Mouse (Mus musculus) cerebellum, adult 9-11 months (tissue): ENCODE results near the gene Cct8l1.

Source experiments
- DNase-seq: peaks from one replicate; pipeline ENCODE4 v3.0.0; 2022

The Cct8l1 gene

GRCm38 (mm10) chr5:25515767-25516166, at the start of gene Cct8l1:
Gene Cct8l1, plus strand, starts transcription at chr5:25516067.
- no peak for DNase-seq

- no peak for DNase-seq
Observed at GRCm38 (mm10) chr5:25472070-25472469, 43.8 kb upstream of the Cct8l1 start.

DNA sequence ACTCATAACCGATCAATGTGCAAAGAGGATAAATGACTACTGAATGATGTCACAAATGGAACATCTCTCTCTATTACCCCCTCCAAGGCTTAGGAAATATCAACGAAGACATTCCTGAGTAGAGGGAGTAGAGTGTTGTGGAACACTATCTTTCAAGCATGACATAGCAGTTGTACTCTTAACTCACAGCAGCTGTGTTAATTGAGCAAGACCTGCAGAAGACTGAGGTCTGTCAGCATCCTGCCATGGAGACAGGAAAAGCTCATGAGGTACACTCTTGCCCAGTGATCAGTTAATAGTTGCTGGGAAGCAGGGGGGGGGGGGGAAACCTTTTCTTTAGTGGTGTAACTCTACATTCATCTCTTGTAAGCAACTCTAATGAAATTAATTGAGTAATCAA, 40.1 kb upstream of the Cct8l1 start:
- DNase-seq: no peak

- no peak for DNase-seq
Observed at GRCm38 (mm10) chr5:25478863-25479262, 37.0 kb upstream of the Cct8l1 start.

DNA sequence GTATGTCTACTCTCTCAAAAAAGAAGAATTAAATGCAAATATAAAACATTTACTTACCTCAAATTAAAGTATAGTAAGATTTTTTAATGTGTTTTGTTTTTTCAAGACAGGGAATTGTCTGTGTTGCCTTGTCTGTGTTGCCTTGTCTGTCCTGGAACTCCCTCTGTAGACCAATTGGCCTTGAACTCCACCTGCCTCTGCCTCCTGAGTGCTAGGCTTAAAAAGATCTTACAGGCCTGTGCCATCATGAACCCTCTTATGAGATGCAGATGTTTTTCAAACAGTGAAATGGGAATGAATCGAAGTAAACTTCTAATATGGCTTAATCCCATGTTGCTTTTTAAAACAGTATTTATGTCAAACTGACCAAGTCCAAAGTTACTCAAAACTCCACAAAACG, 19.2 kb upstream of the Cct8l1 start:
- no peak for DNase-seq

- no peak for DNase-seq
Observed at GRCm38 (mm10) chr5:25497369-25497719, 18.5 kb upstream of the Cct8l1 start.

- DNase-seq: peak; percentile 65
Observed at GRCm38 (mm10) chr5:25497720-25498345, 18.0 kb upstream of the Cct8l1 start.

DNA sequence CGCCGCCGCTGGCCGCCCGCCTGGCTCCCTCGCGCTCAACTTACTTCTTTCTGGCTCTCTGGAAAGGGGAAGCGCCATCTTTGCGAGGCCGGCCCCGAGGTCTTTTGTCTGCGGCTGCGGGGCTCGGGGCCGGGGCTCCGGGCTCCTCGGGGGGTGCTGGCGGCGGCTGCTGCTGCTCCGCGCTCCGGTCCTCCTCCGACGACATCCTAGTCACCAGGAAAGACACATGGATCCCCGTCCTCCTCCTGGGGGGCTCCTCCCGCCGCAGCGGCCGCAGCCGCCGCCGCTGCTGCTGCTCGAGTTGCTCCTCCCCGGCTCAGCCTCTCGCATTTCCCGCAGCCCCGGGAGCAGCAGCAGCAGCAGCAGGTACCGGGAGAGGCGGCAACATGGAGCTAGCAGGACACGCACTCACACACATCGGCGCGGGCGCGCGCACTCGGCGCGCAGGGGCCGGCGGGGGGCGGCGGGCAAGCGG, 17.5 kb upstream of the Cct8l1 start, which contains the start of gene Kmt2c:
Gene Kmt2c (minus strand): TSS at position 438 of the 475 bp plus-strand sequence.
- peak; percentile 86 for DNase-seq

- no peak for DNase-seq
Observed at GRCm38 (mm10) chr5:25498821-25499422, 16.9 kb upstream of the Cct8l1 start.

DNA sequence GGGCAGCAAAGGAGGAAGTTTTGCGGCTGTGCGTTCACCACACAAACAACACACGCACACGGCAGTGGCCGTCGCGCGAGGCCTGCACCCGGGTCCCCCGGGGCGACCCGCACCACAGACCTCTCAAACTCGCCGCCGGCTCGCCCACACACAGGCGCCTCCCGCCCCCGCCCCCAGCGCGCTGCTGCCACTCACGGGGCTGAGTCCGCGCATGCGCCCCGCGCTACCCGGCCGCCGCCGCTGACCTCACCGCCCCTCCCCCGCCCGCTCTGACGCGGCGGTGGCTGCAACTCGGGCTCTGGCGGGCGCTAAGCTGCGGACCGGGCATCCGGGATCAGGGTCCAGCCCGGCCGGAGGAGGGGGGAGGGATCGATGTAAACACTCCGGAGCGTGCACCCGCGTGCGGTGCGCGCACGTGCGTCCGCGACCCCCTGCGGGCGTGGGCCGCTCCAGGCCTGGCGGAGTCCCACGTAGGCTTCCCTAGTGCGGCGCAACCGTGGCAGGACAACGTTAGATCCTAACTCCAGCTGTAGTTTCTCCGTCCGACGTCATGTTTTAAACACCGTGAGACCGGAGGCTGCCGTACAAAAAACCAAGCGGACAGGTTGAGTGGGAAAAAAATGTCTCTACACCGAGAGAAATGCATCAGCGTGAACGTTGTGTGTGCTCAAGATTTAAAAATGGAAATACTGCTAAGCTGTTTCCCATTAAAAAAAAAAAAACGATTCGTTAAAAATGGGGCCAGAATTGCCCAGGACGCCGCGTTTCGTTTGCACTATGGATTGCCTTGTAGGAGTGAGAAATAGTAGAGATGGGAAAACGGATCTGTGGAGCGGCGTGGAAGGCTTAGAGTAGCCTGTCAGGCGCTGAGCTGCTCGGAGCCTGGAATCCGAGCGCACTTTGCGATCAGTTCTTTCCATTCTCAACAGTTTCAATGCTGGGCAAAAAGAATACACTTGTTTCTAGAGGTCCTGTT, 16.2 kb upstream of the Cct8l1 start:
- peak; percentile 99 for DNase-seq

DNA sequence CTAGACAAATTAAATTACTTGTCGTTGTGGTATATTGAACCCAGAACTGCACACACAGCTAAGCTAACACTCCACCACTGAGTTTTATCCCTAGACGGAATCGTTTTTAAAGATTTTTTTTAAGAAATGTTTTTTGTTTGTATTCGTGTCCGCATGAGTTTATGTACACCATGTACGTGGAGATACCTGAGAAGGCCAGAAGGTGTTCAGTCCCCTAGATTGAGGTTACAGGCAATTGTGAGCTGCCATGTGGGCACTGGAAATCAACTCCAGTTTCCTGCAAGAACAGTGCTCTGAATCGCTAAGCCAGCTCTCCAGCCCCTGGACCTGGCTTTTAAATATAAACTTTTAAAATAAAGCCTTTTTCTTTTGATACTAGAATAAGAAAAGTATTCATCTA, 15.2 kb upstream of the Cct8l1 start:
- peak; percentile 31 for DNase-seq

GRCm38 (mm10) chr5:25506041-25506440, 9.8 kb upstream of the Cct8l1 start:
- no peak for DNase-seq

DNA sequence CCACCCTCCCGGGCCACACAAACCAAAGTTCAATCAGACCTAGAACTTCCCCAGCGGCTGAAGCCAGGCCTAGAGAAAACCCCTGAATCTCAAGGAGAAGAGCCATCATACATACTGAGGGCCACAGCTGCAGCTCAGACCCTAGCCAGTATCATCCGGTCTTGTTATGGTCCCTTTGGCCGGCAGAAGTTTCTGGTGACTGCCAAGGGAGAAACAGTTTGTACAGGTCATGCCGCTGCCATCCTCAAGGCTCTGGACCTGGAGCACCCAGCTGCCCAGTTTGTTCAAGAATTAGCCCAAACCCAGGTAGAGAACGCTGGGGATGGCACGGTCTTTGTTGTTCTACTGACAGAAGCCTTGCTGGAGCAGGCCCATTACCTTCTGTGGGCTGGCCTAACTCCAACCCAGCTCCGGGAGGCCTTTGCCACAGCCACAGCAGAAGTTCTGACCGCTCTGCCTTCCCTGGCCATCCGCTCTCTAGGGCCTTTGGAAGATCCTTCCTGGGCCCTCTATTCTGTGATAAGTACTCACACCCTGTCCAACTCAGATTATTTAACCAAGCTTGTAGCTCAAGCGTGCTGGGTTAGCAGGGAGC, 531 bp downstream of the Cct8l1 start:
- no peak for DNase-seq

- DNase-seq: no peak
Observed at GRCm38 (mm10) chr5:25517550-25517949, 1.7 kb downstream of the Cct8l1 start.

- peak; percentile 45 for DNase-seq
Observed at GRCm38 (mm10) chr5:25519820-25520219, 4.0 kb downstream of the Cct8l1 start.

- DNase-seq: no peak
Observed at GRCm38 (mm10) chr5:25521461-25521860, 5.6 kb downstream of the Cct8l1 start.

DNA sequence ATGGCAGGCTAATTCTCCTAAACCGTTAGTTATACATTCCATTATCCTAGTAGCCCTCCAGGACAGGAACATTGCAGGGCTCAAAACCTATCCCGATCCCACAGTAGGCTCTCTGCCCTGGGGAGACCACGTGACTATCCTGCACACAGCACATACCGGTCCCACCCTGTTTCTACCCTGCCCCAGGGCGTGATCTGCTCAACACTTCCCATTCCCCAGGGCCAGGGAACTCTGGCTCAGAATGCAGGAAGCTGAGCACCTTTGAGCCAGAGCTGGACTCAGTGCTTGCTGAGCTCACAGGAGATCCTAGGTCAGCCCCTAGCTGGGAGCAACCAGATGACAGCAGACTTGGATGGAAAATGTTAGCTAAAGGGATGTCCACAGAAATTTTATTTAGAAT, 10.2 kb downstream of the Cct8l1 start:
- no peak for DNase-seq

- DNase-seq: peak; percentile 53
Observed at GRCm38 (mm10) chr5:25526926-25527325, 11.1 kb downstream of the Cct8l1 start.

GRCm38 (mm10) chr5:25527971-25528370, 12.1 kb downstream of the Cct8l1 start:
- peak; percentile 43 for DNase-seq

- peak; percentile 57 for DNase-seq
Observed at GRCm38 (mm10) chr5:25528851-25529528, 13.1 kb downstream of the Cct8l1 start.

GRCm38 (mm10) chr5:25529529-25530421, 13.9 kb downstream of the Cct8l1 start:
- DNase-seq: peak; percentile 100
